Mouse (Mus musculus) naive thymus-derived CD4-positive, alpha-beta T cell, adult 2 months (primary cell): ENCODE data around the gene Oaz3.

ENCODE experiments used
- DNase-seq: peaks from one replicate; pipeline ENCODE4 v3.0.0-alpha.2; 2011; ENCODE audit warnings: low read depth

Oaz3 gene

DNA sequence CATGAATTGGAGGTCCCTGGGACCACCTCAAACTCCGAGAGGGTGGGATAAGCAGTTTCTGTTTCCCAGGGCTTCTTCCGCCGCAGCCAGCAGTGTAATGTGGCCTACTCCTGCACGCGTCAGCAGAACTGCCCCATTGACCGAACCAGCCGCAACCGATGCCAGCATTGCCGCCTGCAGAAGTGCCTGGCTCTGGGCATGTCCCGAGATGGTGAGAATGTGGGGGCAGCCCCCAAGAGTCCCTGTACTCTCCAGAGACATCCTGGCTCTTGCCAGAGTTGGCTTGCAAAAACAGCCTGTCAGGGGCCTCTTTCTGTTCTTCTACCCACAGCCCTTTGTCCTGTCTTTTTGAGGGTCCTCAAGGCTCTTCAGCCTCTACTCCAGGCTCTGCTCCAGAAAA is 56.3 kb downstream of the Oaz3 start:
- DNase-seq: no peak

DNA sequence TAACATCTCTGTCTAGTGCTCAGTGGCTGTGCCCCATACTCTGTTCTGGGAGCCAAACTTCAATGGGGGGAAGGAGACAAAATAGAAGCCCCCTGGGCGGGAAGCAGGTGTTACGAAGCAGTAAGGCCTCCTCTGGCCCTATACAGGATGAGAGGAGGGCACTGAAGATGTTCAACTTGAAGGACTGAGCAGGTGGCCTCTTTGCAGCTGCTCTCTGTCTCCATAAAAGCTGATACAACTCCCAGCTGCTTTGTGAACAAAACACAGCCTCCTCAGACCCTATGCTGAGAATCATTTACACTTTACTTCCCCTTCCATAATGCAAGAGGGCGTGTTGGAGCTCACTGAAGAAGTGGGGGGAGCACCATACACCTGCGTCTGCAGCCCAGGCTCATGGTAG is 57.0 kb downstream of the Oaz3 start:
- DNase-seq: no peak

DNA sequence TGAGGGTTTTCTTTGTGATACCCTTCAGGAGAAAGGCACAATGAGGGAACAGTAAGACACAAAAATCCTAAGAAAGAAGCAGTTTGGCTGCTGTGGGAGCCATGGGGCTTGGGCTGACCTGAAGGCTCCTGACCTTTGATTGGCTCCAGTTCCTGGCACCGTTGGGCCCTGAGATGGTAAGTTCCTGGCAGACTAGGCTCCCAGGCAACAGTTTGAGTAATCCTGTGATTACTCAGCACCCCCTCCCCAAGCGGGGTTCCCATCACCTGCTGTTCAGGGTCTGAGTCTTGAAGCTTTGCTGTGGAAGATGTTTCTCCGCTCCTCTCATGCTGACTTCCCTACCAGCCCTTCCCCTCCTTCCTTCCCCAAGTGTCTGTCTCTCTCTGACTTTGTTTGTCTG is 60.2 kb downstream of the Oaz3 start:
- DNase-seq: no peak
